Mouse (Mus musculus) hindbrain, embryonic 12.5 days (tissue): Measurements from ENCODE around the gene Ric1. TPM values are rescaled to one million over a fixed set of nuclear protein-coding genes. Genes with fewer than 3 reads are reported as not detected.

Source experiments
- ATAC-seq: fragments of 200-750 bp; cut with Nextera tagmentation; 2 replicates; pipeline ENCODE4 v1.8.0; 2017; ENCODE audit warnings: moderate TSS enrichment; ENCODE audit not compliant: low FRiP score
- H3K27ac ChIP-seq: fragments of 300-500 bp; sonication (generic); 2 replicates; pipeline ENCODE4 v1.5.1; 2016; ENCODE audit warnings: mild to moderate bottlenecking
- H3K27me3 ChIP-seq: fragments of 300-500 bp; sonication (generic); 2 replicates; pipeline ENCODE4 v1.6.1; 2016; ENCODE audit warnings: mild to moderate bottlenecking
- H3K36me3 ChIP-seq: fragments of 300-500 bp; sonication (generic); 2 replicates; pipeline ENCODE4 v1.6.1; 2016; ENCODE audit warnings: mild to moderate bottlenecking
- H3K4me1 ChIP-seq: fragments of 300-500 bp; sonication (generic); 2 replicates; pipeline ENCODE4 v1.6.1; 2016
- H3K4me2 ChIP-seq: fragments of 300-500 bp; sonication (generic); replicated peaks from 2 replicates; pipeline ENCODE4 v1.6.1; 2016; ENCODE audit warnings: mild to moderate bottlenecking
- H3K4me3 ChIP-seq: fragments of 300-500 bp; sonication (generic); 2 replicates; pipeline ENCODE4 v1.5.1; 2016; ENCODE audit warnings: mild to moderate bottlenecking
- H3K9ac ChIP-seq: fragments of 300-500 bp; sonication (generic); 2 replicates; pipeline ENCODE4 v1.6.1; 2016; ENCODE audit warnings: mild to moderate bottlenecking, moderate library complexity
- H3K9me3 ChIP-seq: fragments of 300-500 bp; sonication (generic); replicated peaks from 2 replicates; pipeline ENCODE4 v1.6.1; 2016; ENCODE audit warnings: mild to moderate bottlenecking
- WGBS: fragments of 180-500 bp; shearing (Covaris S2); methylation state at CpG from one replicate; pipeline ENCODE4 v1.1.7; 2016; 5-methylcytosine and 5-hydroxymethylcytosine counted together
- polyA plus RNA-seq: library from polyadenylated mRNA; unstranded; fragments of >200 nt; fragmentation: Nextera tagmentation; extraction: Ambion mirVana; gene quantifications from 2 replicates; pipeline ENCODE4 v1.2.1, GENCODE M21; 2016

Ric1 gene
- polyA plus RNA-seq, 1 experiment from 2014 or later: 17.5 TPM

GRCm38 (mm10) chr19:29486545-29487206, 35.4 kb upstream of the Ric1 start:
- Histone ChIP-seq H3K9ac (no peak overlapping the region), H3K4me3 (no peak overlapping the region), H3K4me2 (no peak overlapping the region), H3K9me3 (no peaks in the 10 kb centered on the region), H3K4me1 (0 out of 2 replicates have a peak, but pooled peaks cover 5% of the 10 kb centered on the region), H3K36me3 (no peaks in the 10 kb centered on the region), H3K27me3 (no peaks in the 10 kb centered on the region), H3K27ac (no peak overlapping the region)
- WGBS: 79% methylated on average over 7 of the region's 7 CpGs
- ATAC-seq: no peak

GRCm38 (mm10) chr19:29487326-29488072, 34.6 kb upstream of the Ric1 start:
- Histone ChIP-seq H3K27ac (no peak overlapping the region), H3K27me3 (no peaks in the 10 kb centered on the region)

GRCm38 (mm10) chr19:29488073-29488390, 34.0 kb upstream of the Ric1 start:
- H3K4me1 ChIP-seq: no peaks in the 10 kb centered on the region
- no peak overlapping the region for H3K4me3 ChIP-seq
- H3K36me3 ChIP-seq: no peaks in the 10 kb centered on the region
- no peak overlapping the region for H3K4me2 ChIP-seq
- WGBS: 68% methylated on average over 6 of the region's 6 CpGs
- H3K9ac ChIP-seq: no peak overlapping the region
- H3K27me3 ChIP-seq: no peaks in the 10 kb centered on the region
- H3K9me3 ChIP-seq: no peaks in the 10 kb centered on the region
- H3K27ac ChIP-seq: no peak overlapping the region
- no peak for ATAC-seq

More at GRCm38 (mm10) chr19:29487326-29488072, 34.6 kb upstream of the Ric1 start:
- Histone ChIP-seq H3K4me3 (no peak overlapping the region), H3K4me2 (no peak overlapping the region), H3K36me3 (no peaks in the 10 kb centered on the region), H3K9ac (no peak overlapping the region), H3K4me1 (0 out of 2 replicates have a peak, but pooled peaks cover 1% of the 10 kb centered on the region), H3K9me3 (no peaks in the 10 kb centered on the region)
- 89% methylated on average over 14 of the region's 14 CpGs for WGBS
- ATAC-seq: no peak

- no peak for ATAC-seq
- Histone ChIP-seq H3K4me3 (no peak overlapping the region), H3K27ac (no peak overlapping the region), H3K36me3 (no peaks in the 10 kb centered on the region), H3K27me3 (no peaks in the 10 kb centered on the region), H3K4me1 (no peaks in the 10 kb centered on the region), H3K4me2 (no peak overlapping the region), H3K9me3 (no peaks in the 10 kb centered on the region), H3K9ac (no peak overlapping the region)
- WGBS: 72% methylated on average over 10 of the region's 10 CpGs
Observed at GRCm38 (mm10) chr19:29488420-29488819, 33.7 kb upstream of the Ric1 start.

GRCm38 (mm10) chr19:29489785-29490284, 32.2 kb upstream of the Ric1 start:
- Histone ChIP-seq H3K4me1 (no peaks in the 10 kb centered on the region), H3K4me3 (no peak overlapping the region), H3K9ac (no peak overlapping the region), H3K36me3 (no peaks in the 10 kb centered on the region), H3K27ac (no peak overlapping the region), H3K9me3 (no peaks in the 10 kb centered on the region), H3K27me3 (no peaks in the 10 kb centered on the region), H3K4me2 (no peak overlapping the region)
- 79% methylated on average over 3 of the region's 3 CpGs for WGBS
- no peak for ATAC-seq

GRCm38 (mm10) chr19:29491467-29491866, 30.6 kb upstream of the Ric1 start:
- no peak overlapping the region for H3K9ac ChIP-seq
- no peak for ATAC-seq
- 67% methylated on average over 9 of the region's 9 CpGs for WGBS

GRCm38 (mm10) chr19:29494454-29494853, 27.6 kb upstream of the Ric1 start:
- no peaks in the 10 kb centered on the region for H3K36me3 ChIP-seq
- no peak overlapping the region for H3K4me2 ChIP-seq
- H3K27me3 ChIP-seq: no peaks in the 10 kb centered on the region
- H3K4me3 ChIP-seq: no peak overlapping the region
- H3K27ac ChIP-seq: no peak overlapping the region
- 77% methylated on average over 4 of the region's 4 CpGs for WGBS
- no peak for ATAC-seq
- H3K4me1 ChIP-seq: no peaks in the 10 kb centered on the region
- H3K9me3 ChIP-seq: no peaks in the 10 kb centered on the region
- H3K9ac ChIP-seq: no peak overlapping the region

More at GRCm38 (mm10) chr19:29491467-29491866, 30.6 kb upstream of the Ric1 start:
- Histone ChIP-seq H3K9me3 (no peaks in the 10 kb centered on the region), H3K4me3 (no peak overlapping the region), H3K4me2 (no peak overlapping the region), H3K27me3 (no peaks in the 10 kb centered on the region), H3K4me1 (no peaks in the 10 kb centered on the region), H3K27ac (no peak overlapping the region), H3K36me3 (no peaks in the 10 kb centered on the region)

GRCm38 (mm10) chr19:29496001-29496597, 26.0 kb upstream of the Ric1 start:
- no peaks in the 10 kb centered on the region for H3K27me3 ChIP-seq
- no peak overlapping the region for H3K4me2 ChIP-seq
- no peak overlapping the region for H3K4me3 ChIP-seq
- WGBS: 73% methylated on average over 6 of the region's 6 CpGs
- H3K27ac ChIP-seq: no peak overlapping the region
- no peak overlapping the region for H3K9ac ChIP-seq
- H3K9me3 ChIP-seq: no peaks in the 10 kb centered on the region
- no peaks in the 10 kb centered on the region for H3K36me3 ChIP-seq
- H3K4me1 ChIP-seq: no peaks in the 10 kb centered on the region
- no peak for ATAC-seq

- Histone ChIP-seq H3K4me2 (no peak overlapping the region), H3K27me3 (no peaks in the 10 kb centered on the region), H3K9me3 (no peaks in the 10 kb centered on the region), H3K36me3 (no peaks in the 10 kb centered on the region), H3K4me3 (no peak overlapping the region), H3K27ac (no peak overlapping the region), H3K9ac (no peak overlapping the region), H3K4me1 (no peaks in the 10 kb centered on the region)
- no peak for ATAC-seq
- WGBS: 78% methylated on average over 7 of the region's 7 CpGs
Observed at GRCm38 (mm10) chr19:29496786-29497557, 25.1 kb upstream of the Ric1 start.

- Histone ChIP-seq H3K27me3 (no peaks in the 10 kb centered on the region), H3K9ac (no peak overlapping the region), H3K4me3 (no peak overlapping the region), H3K36me3 (no peaks in the 10 kb centered on the region), H3K27ac (no peak overlapping the region), H3K9me3 (no peaks in the 10 kb centered on the region), H3K4me1 (no peaks in the 10 kb centered on the region), H3K4me2 (no peak overlapping the region)
- WGBS: 83% methylated on average over 7 of the region's 7 CpGs
- no peak for ATAC-seq
Observed at GRCm38 (mm10) chr19:29497874-29498273, 24.2 kb upstream of the Ric1 start.

- Histone ChIP-seq H3K9me3 (no peaks in the 10 kb centered on the region), H3K9ac (no peak overlapping the region), H3K27ac (no peak overlapping the region), H3K27me3 (no peaks in the 10 kb centered on the region), H3K4me2 (no peak overlapping the region), H3K36me3 (no peaks in the 10 kb centered on the region), H3K4me1 (no peaks in the 10 kb centered on the region), H3K4me3 (no peak overlapping the region)
- WGBS: 85% methylated on average over 6 of the region's 6 CpGs
- ATAC-seq: no peak
Observed at GRCm38 (mm10) chr19:29498842-29499456, 23.1 kb upstream of the Ric1 start.

GRCm38 (mm10) chr19:29500333-29500732, 21.7 kb upstream of the Ric1 start:
- no peak overlapping the region for H3K27ac ChIP-seq
- ATAC-seq: no peak
- H3K9ac ChIP-seq: no peak overlapping the region
- H3K4me3 ChIP-seq: no peak overlapping the region
- no peak overlapping the region for H3K4me2 ChIP-seq
- H3K4me1 ChIP-seq: no peaks in the 10 kb centered on the region
- no peaks in the 10 kb centered on the region for H3K27me3 ChIP-seq
- H3K9me3 ChIP-seq: no peaks in the 10 kb centered on the region
- WGBS: 91% methylated on average over 1 of the region's 1 CpGs
- H3K36me3 ChIP-seq: no peaks in the 10 kb centered on the region
